Mouse (Mus musculus) limb, embryonic 15.5 days (tissue): Measurements from ENCODE around the gene Serpinh1. TPM values are rescaled to one million over a fixed set of nuclear protein-coding genes. Genes with fewer than 3 reads are reported as not detected.

Experiments
- ATAC-seq: fragments of 200-750 bp; cut with Nextera tagmentation; 2 replicates; pipeline ENCODE4 v1.8.0; 2017; ENCODE audit warnings: low read depth, moderate TSS enrichment; ENCODE audit not compliant: insufficient number of reproducible peaks, low FRiP score, low TSS enrichment
- H3K27ac ChIP-seq: fragments of 300-500 bp; sonication (generic); 2 replicates; pipeline ENCODE4 v1.5.1; 2015; ENCODE audit warnings: moderate library complexity, mild to moderate bottlenecking, inconsistent platforms
- H3K27me3 ChIP-seq: fragments of 300-500 bp; sonication (generic); 2 replicates; pipeline ENCODE4 v1.6.1; 2015; ENCODE audit warnings: inconsistent platforms
- H3K36me3 ChIP-seq: fragments of 300-500 bp; sonication (generic); 2 replicates; pipeline ENCODE4 v1.6.1; 2015; ENCODE audit warnings: inconsistent platforms
- H3K4me1 ChIP-seq: fragments of 300-500 bp; sonication (generic); 2 replicates; pipeline ENCODE4 v1.6.1; 2015; ENCODE audit warnings: inconsistent platforms
- H3K4me2 ChIP-seq: fragments of 300-500 bp; sonication (generic); 2 replicates; pipeline ENCODE4 v1.6.1; 2015; ENCODE audit warnings: mild to moderate bottlenecking, inconsistent platforms
- H3K4me3 ChIP-seq: fragments of 300-500 bp; sonication (generic); 2 replicates; pipeline ENCODE4 v1.5.1; 2015; ENCODE audit warnings: mild to moderate bottlenecking, inconsistent platforms
- H3K9ac ChIP-seq: fragments of 300-500 bp; sonication (generic); 2 replicates; pipeline ENCODE4 v1.6.1; 2015; ENCODE audit warnings: inconsistent platforms
- H3K9me3 ChIP-seq: fragments of 300-500 bp; sonication (generic); 2 replicates; pipeline ENCODE4 v1.6.1; 2016; ENCODE audit warnings: inconsistent platforms
- WGBS: fragments of 180-500 bp; shearing (Covaris S2); methylation state at CpG from one replicate; pipeline ENCODE4 v1.1.7; 2015; 5-methylcytosine and 5-hydroxymethylcytosine counted together
- polyA plus RNA-seq: library from polyadenylated mRNA; unstranded; fragments of >200 nt; fragmentation: Nextera tagmentation; extraction: Ambion mirVana; gene quantifications from 2 replicates; pipeline ENCODE4 v1.2.1, GENCODE M21; 2015

The Serpinh1 gene
- polyA plus RNA-seq, 1 experiment from 2014 or later, result 2,485 TPM

GRCm38 (mm10) chr7:99348883-99349282 is 4.2 kb downstream of the Serpinh1 start:
- H3K36me3 ChIP-seq, result peaks cover 60% of the 10 kb centered on the region
- 95% methylated on average over 26 of the region's 26 CpGs for WGBS
- no peaks in the 10 kb centered on the region for H3K27me3 ChIP-seq
- no peak for ATAC-seq
- peak overlapping the region; percentile 81; the same call in 1 of the 2 replicates for H3K4me2 ChIP-seq
- no peak overlapping the region for H3K9ac ChIP-seq
- H3K4me1 ChIP-seq, result peaks cover 52% of the 10 kb centered on the region
- H3K27ac ChIP-seq, result no peak overlapping the region
- H3K4me3 ChIP-seq, result peak overlapping the region; percentile 0; the same call in 1 of the 2 replicates
- no peaks in the 10 kb centered on the region for H3K9me3 ChIP-seq

- peaks cover 76% of the 10 kb centered on the region for H3K36me3 ChIP-seq
- no peak overlapping the region for H3K4me2 ChIP-seq
- no peak overlapping the region for H3K9ac ChIP-seq
- H3K27me3 ChIP-seq, result no peaks in the 10 kb centered on the region
- H3K9me3 ChIP-seq, result no peaks in the 10 kb centered on the region
- ATAC-seq, result no peak
- WGBS, result 92% methylated on average over 10 of the region's 10 CpGs
- peaks cover 43% of the 10 kb centered on the region for H3K4me1 ChIP-seq
- no peak overlapping the region for H3K27ac ChIP-seq
- H3K4me3 ChIP-seq, result no peak overlapping the region
Measured at GRCm38 (mm10) chr7:99347268-99347667, 5.8 kb downstream of the Serpinh1 start.

GRCm38 (mm10) chr7:99343577-99343976 is 9.5 kb downstream of the Serpinh1 start:
- H3K4me3 ChIP-seq, result no peak overlapping the region
- H3K27me3 ChIP-seq, result no peaks in the 10 kb centered on the region
- no peak overlapping the region for H3K27ac ChIP-seq
- H3K9me3 ChIP-seq, result no peaks in the 10 kb centered on the region
- H3K36me3 ChIP-seq, result peaks cover 77% of the 10 kb centered on the region
- no peak for ATAC-seq
- no peak overlapping the region for H3K9ac ChIP-seq
- H3K4me2 ChIP-seq, result no peak overlapping the region
- peaks cover 18% of the 10 kb centered on the region for H3K4me1 ChIP-seq
- WGBS, result 86% methylated on average over 4 of the region's 4 CpGs

GRCm38 (mm10) chr7:99340736-99341135 is 12.3 kb downstream of the Serpinh1 start:
- ATAC-seq, result no peak
- Histone ChIP-seq H3K4me2 (no peak overlapping the region), H3K9me3 (no peaks in the 10 kb centered on the region), H3K9ac (no peak overlapping the region), H3K4me3 (no peak overlapping the region), H3K27ac (no peak overlapping the region), H3K36me3 (peaks cover 48% of the 10 kb centered on the region), H3K4me1 (no peaks in the 10 kb centered on the region), H3K27me3 (no peaks in the 10 kb centered on the region)
- 74% methylated on average over 8 of the region's 8 CpGs for WGBS

GRCm38 (mm10) chr7:99332774-99333480 is 20.1 kb downstream of the Serpinh1 start:
- ATAC-seq, result no peak
- 37% methylated on average over 12 of the region's 12 CpGs for WGBS
- Histone ChIP-seq H3K27ac (no peak overlapping the region), H3K27me3 (no peaks in the 10 kb centered on the region), H3K9me3 (no peaks in the 10 kb centered on the region), H3K4me2 (no peak overlapping the region), H3K4me1 (0 out of 2 replicates have a peak, but pooled peaks cover 2% of the 10 kb centered on the region), H3K36me3 (no peaks in the 10 kb centered on the region; the same call in 1 of the 2 replicates), H3K4me3 (no peak overlapping the region), H3K9ac (no peak overlapping the region)

GRCm38 (mm10) chr7:99330012-99330411 is 23.0 kb downstream of the Serpinh1 start:
- H3K9ac ChIP-seq, result no peak overlapping the region
- no peaks in the 10 kb centered on the region for H3K36me3 ChIP-seq
- no peaks in the 10 kb centered on the region for H3K9me3 ChIP-seq
- H3K27ac ChIP-seq, result no peak overlapping the region
- H3K4me2 ChIP-seq, result no peak overlapping the region
- H3K4me3 ChIP-seq, result no peak overlapping the region
- ATAC-seq, result no peak
- H3K27me3 ChIP-seq, result peaks cover 9% of the 10 kb centered on the region; the same call in 1 of the 2 replicates
- 81% methylated on average over 5 of the region's 5 CpGs for WGBS
- 0 out of 2 replicates have a peak, but pooled peaks cover 9% of the 10 kb centered on the region for H3K4me1 ChIP-seq

GRCm38 (mm10) chr7:99328847-99329246 is 24.2 kb downstream of the Serpinh1 start:
- no peak overlapping the region for H3K9ac ChIP-seq
- H3K4me1 ChIP-seq, result peaks cover 13% of the 10 kb centered on the region; the same call in 1 of the 2 replicates
- no peaks in the 10 kb centered on the region for H3K9me3 ChIP-seq
- ATAC-seq, result no peak
- WGBS, result 54% methylated on average over 4 of the region's 4 CpGs
- peaks cover 9% of the 10 kb centered on the region; the same call in 1 of the 2 replicates for H3K27me3 ChIP-seq
- H3K27ac ChIP-seq, result no peak overlapping the region
- H3K4me2 ChIP-seq, result no peak overlapping the region
- no peak overlapping the region for H3K4me3 ChIP-seq
- H3K36me3 ChIP-seq, result no peaks in the 10 kb centered on the region

GRCm38 (mm10) chr7:99326128-99326527 is 26.9 kb downstream of the Serpinh1 start:
- H3K9ac ChIP-seq, result no peak overlapping the region
- H3K9me3 ChIP-seq, result no peaks in the 10 kb centered on the region
- H3K4me3 ChIP-seq, result no peak overlapping the region
- H3K27ac ChIP-seq, result no peak overlapping the region
- H3K4me2 ChIP-seq, result no peak overlapping the region
- no peak for ATAC-seq
- peaks cover 10% of the 10 kb centered on the region; the same call in 1 of the 2 replicates for H3K4me1 ChIP-seq
- H3K27me3 ChIP-seq, result peaks cover 12% of the 10 kb centered on the region
- whole genome bisulfite sequencing, result 68% methylated on average over 6 of the region's 6 CpGs
- no peaks in the 10 kb centered on the region for H3K36me3 ChIP-seq

GRCm38 (mm10) chr7:99324810-99325209 is 28.2 kb downstream of the Serpinh1 start:
- Histone ChIP-seq H3K4me3 (no peak overlapping the region), H3K9ac (no peak overlapping the region), H3K9me3 (no peaks in the 10 kb centered on the region), H3K4me1 (peaks cover 15% of the 10 kb centered on the region), H3K27me3 (peaks cover 14% of the 10 kb centered on the region), H3K36me3 (no peaks in the 10 kb centered on the region), H3K4me2 (no peak overlapping the region), H3K27ac (no peak overlapping the region)
- ATAC-seq, result no peak
- whole genome bisulfite sequencing, result 10% methylated on average over 10 of the region's 10 CpGs

GRCm38 (mm10) chr7:99323321-99323700 is 29.7 kb downstream of the Serpinh1 start:
- no peak for ATAC-seq
- H3K9ac ChIP-seq, result no peak overlapping the region
- H3K4me2 ChIP-seq, result no peak overlapping the region
- H3K4me1 ChIP-seq, result peaks cover 15% of the 10 kb centered on the region
- H3K4me3 ChIP-seq, result no peak overlapping the region
- H3K27ac ChIP-seq, result no peak overlapping the region
- H3K27me3 ChIP-seq, result peaks cover 17% of the 10 kb centered on the region
- H3K9me3 ChIP-seq, result no peaks in the 10 kb centered on the region
- H3K36me3 ChIP-seq, result no peaks in the 10 kb centered on the region
- WGBS, result 82% methylated on average over 9 of the region's 9 CpGs

GRCm38 (mm10) chr7:99322691-99323320 is 30.2 kb downstream of the Serpinh1 start:
- peaks cover 21% of the 10 kb centered on the region for H3K27me3 ChIP-seq
- H3K4me2 ChIP-seq, result no peak overlapping the region
- H3K36me3 ChIP-seq, result no peaks in the 10 kb centered on the region
- peaks cover 15% of the 10 kb centered on the region for H3K4me1 ChIP-seq
- H3K9me3 ChIP-seq, result no peaks in the 10 kb centered on the region
- no peak for ATAC-seq
- H3K4me3 ChIP-seq, result no peak overlapping the region
- H3K9ac ChIP-seq, result no peak overlapping the region
- 87% methylated on average over 6 of the region's 6 CpGs for WGBS
- no peak overlapping the region for H3K27ac ChIP-seq

- Histone ChIP-seq H3K4me2 (no peak overlapping the region), H3K36me3 (no peaks in the 10 kb centered on the region), H3K4me1 (peaks cover 9% of the 10 kb centered on the region), H3K27me3 (peaks cover 14% of the 10 kb centered on the region), H3K9me3 (no peaks in the 10 kb centered on the region), H3K27ac (no peak overlapping the region), H3K4me3 (no peak overlapping the region), H3K9ac (no peak overlapping the region)
- no peak for ATAC-seq
- WGBS, result 40% methylated on average over 14 of the region's 14 CpGs
Measured at GRCm38 (mm10) chr7:99320524-99320923, 32.5 kb downstream of the Serpinh1 start.
